Mouse (Mus musculus): ENCODE data around the gene Cryaa. TPM values are rescaled to one million over a fixed set of nuclear protein-coding genes. Genes with fewer than 3 reads are reported as not detected.

Cryaa gene
- total and polyA plus RNA-seq, 2 experiments from 2014 or later: 0.52 to 1.2 TPM

- no peak overlapping the region for H3K4me3 ChIP-seq (ENCODE audit: low read length)
- TF ChIP-seq CTCF (IDR thresholded peaks at IDR 0.05; ENCODE audit: low read depth): no peak
- no peak for DNase-seq (ENCODE audit: low spot score)
- ATAC-seq: no peak
- 63% methylated on average over 8 of the region's 8 CpGs for WGBS
- H3K9me3 ChIP-seq (ENCODE audit: low read length): no peaks in the 10 kb centered on the region
- H3K4me2 ChIP-seq (ENCODE audit: low read depth, low read length): no peak overlapping the region
- H3K27ac ChIP-seq: no peak overlapping the region
- H3K27me3 ChIP-seq (ENCODE audit: insufficient read depth, low read length): no peaks in the 10 kb centered on the region
- H3K4me1 ChIP-seq (ENCODE audit: insufficient read depth, low read length): no peaks in the 10 kb centered on the region
- H3K36me3 ChIP-seq (ENCODE audit: insufficient read depth, low read length): no peaks in the 10 kb centered on the region
- H3K9ac ChIP-seq (replicated peaks; ENCODE audit: low read length): no peak overlapping the region
Observed at GRCm38 (mm10) chr17:31671698-31672097, 5.9 kb upstream of the Cryaa start.

- no peaks in the 10 kb centered on the region for H3K4me1 ChIP-seq (ENCODE audit: insufficient read depth, low read length)
- ATAC-seq (no peak), DNase-seq (ENCODE audit: low spot score) (no peak)
- H3K9me3 ChIP-seq (ENCODE audit: low read length): no peaks in the 10 kb centered on the region
- no peak overlapping the region for H3K4me3 ChIP-seq (ENCODE audit: low read length)
- H3K4me2 ChIP-seq (ENCODE audit: low read depth, low read length): no peak overlapping the region
- no peaks in the 10 kb centered on the region for H3K27me3 ChIP-seq (ENCODE audit: insufficient read depth, low read length)
- H3K36me3 ChIP-seq (ENCODE audit: insufficient read depth, low read length): no peaks in the 10 kb centered on the region
- no peak overlapping the region for H3K9ac ChIP-seq (replicated peaks; ENCODE audit: low read length)
- H3K27ac ChIP-seq: no peak overlapping the region
- 90% methylated on average over 12 of the region's 12 CpGs for whole genome bisulfite sequencing
- TF ChIP-seq CTCF (IDR thresholded peaks at IDR 0.05; ENCODE audit: low read depth): no peak
Observed at GRCm38 (mm10) chr17:31672279-31672678, 5.3 kb upstream of the Cryaa start.

- 71% methylated on average over 1 of the region's 1 CpGs for WGBS
- Histone ChIP-seq H3K9me3 (ENCODE audit: low read length) (no peaks in the 10 kb centered on the region), H3K4me2 (ENCODE audit: low read depth, low read length) (no peak overlapping the region), H3K9ac (replicated peaks; ENCODE audit: low read length) (no peak overlapping the region), H3K4me1 (ENCODE audit: insufficient read depth, low read length) (no peaks in the 10 kb centered on the region), H3K4me3 (ENCODE audit: low read length) (no peak overlapping the region), H3K27me3 (ENCODE audit: insufficient read depth, low read length) (no peaks in the 10 kb centered on the region), H3K36me3 (ENCODE audit: insufficient read depth, low read length) (no peaks in the 10 kb centered on the region), H3K27ac (no peak overlapping the region)
- no peak for TF ChIP-seq CTCF (IDR thresholded peaks at IDR 0.05; ENCODE audit: low read depth)
- DNase-seq (ENCODE audit: low spot score) (no peak), ATAC-seq (peak; percentile 50; the same call in 1 of the 2 replicates)
Observed at GRCm38 (mm10) chr17:31674426-31674825, 3.2 kb upstream of the Cryaa start.

GRCm38 (mm10) chr17:31680450-31680849, 2.8 kb downstream of the Cryaa start:
- Histone ChIP-seq H3K9ac (replicated peaks; ENCODE audit: low read length) (no peak overlapping the region), H3K4me1 (ENCODE audit: insufficient read depth, low read length) (no peaks in the 10 kb centered on the region), H3K4me3 (ENCODE audit: low read length) (no peak overlapping the region), H3K27ac (no peak overlapping the region), H3K4me2 (ENCODE audit: low read depth, low read length) (no peak overlapping the region), H3K27me3 (ENCODE audit: insufficient read depth, low read length) (0 out of 2 replicates have a peak, but pooled peaks cover 3% of the 10 kb centered on the region), H3K9me3 (ENCODE audit: low read length) (no peaks in the 10 kb centered on the region), H3K36me3 (ENCODE audit: insufficient read depth, low read length) (no peaks in the 10 kb centered on the region)
- TF ChIP-seq CTCF (IDR thresholded peaks at IDR 0.05; ENCODE audit: low read depth): no peak
- DNase-seq (ENCODE audit: low spot score) (no peak), ATAC-seq (no peak)
- 73% methylated on average over 2 of the region's 2 CpGs for WGBS

GRCm38 (mm10) chr17:31685514-31686224, 8.1 kb downstream of the Cryaa start:
- peak overlapping the region; percentile 72 for H3K27ac ChIP-seq
- H3K4me3 ChIP-seq (ENCODE audit: low read length): no peak overlapping the region
- H3K4me2 ChIP-seq (ENCODE audit: low read depth, low read length): peak overlapping the region; percentile 27; the same call in 1 of the 2 replicates
- 0 out of 2 replicates have a peak, but pooled peaks cover 3% of the 10 kb centered on the region for H3K27me3 ChIP-seq (ENCODE audit: insufficient read depth, low read length)
- WGBS: 9% methylated on average over 17 of the region's 17 CpGs
- no peaks in the 10 kb centered on the region for H3K9me3 ChIP-seq (ENCODE audit: low read length)
- H3K4me1 ChIP-seq (ENCODE audit: insufficient read depth, low read length): peaks cover 10% of the 10 kb centered on the region; the same call in 1 of the 2 replicates
- H3K9ac ChIP-seq (replicated peaks; ENCODE audit: low read length): peak overlapping the region; percentile 28; the same call in 1 of the 2 replicates
- peak; percentile 98 for TF ChIP-seq CTCF (IDR thresholded peaks at IDR 0.05; ENCODE audit: low read depth)
- peak; percentile 84 for ATAC-seq
- DNase-seq (ENCODE audit: low spot score): peak; percentile 94
- H3K36me3 ChIP-seq (ENCODE audit: insufficient read depth, low read length): no peaks in the 10 kb centered on the region

- 24% methylated on average over 3 of the region's 3 CpGs for WGBS
- DNase-seq (ENCODE audit: low spot score) (peak; percentile 25), ATAC-seq (0 out of 2 replicates have a peak, but pooled peaks have one; percentile 22)
- 0 out of 2 replicates have a peak, but pooled peaks cover 3% of the 10 kb centered on the region for H3K27me3 ChIP-seq (ENCODE audit: insufficient read depth, low read length)
- peak overlapping the region; percentile 28; the same call in 1 of the 2 replicates for H3K9ac ChIP-seq (replicated peaks; ENCODE audit: low read length)
- peaks cover 10% of the 10 kb centered on the region; the same call in 1 of the 2 replicates for H3K4me1 ChIP-seq (ENCODE audit: insufficient read depth, low read length)
- H3K9me3 ChIP-seq (ENCODE audit: low read length): no peaks in the 10 kb centered on the region
- no peak overlapping the region for H3K4me3 ChIP-seq (ENCODE audit: low read length)
- H3K4me2 ChIP-seq (ENCODE audit: low read depth, low read length): no peak overlapping the region
- H3K27ac ChIP-seq: peak overlapping the region; percentile 72; the same call in 1 of the 2 replicates
- TF ChIP-seq CTCF (IDR thresholded peaks at IDR 0.05; ENCODE audit: low read depth): no peak
- no peaks in the 10 kb centered on the region for H3K36me3 ChIP-seq (ENCODE audit: insufficient read depth, low read length)
Observed at GRCm38 (mm10) chr17:31686225-31686564, 8.6 kb downstream of the Cryaa start.

GRCm38 (mm10) chr17:31688112-31688511, 10.5 kb downstream of the Cryaa start:
- no peak for DNase-seq (ENCODE audit: low spot score)
- 74% methylated on average over 9 of the region's 9 CpGs for WGBS
- Histone ChIP-seq H3K4me2 (ENCODE audit: low read depth, low read length) (no peak overlapping the region), H3K27me3 (ENCODE audit: insufficient read depth, low read length) (0 out of 2 replicates have a peak, but pooled peaks cover 8% of the 10 kb centered on the region), H3K4me1 (ENCODE audit: insufficient read depth, low read length) (peaks cover 10% of the 10 kb centered on the region; the same call in 1 of the 2 replicates), H3K9ac (replicated peaks; ENCODE audit: low read length) (no peak overlapping the region), H3K4me3 (ENCODE audit: low read length) (no peak overlapping the region), H3K9me3 (ENCODE audit: low read length) (no peaks in the 10 kb centered on the region), H3K36me3 (ENCODE audit: insufficient read depth, low read length) (no peaks in the 10 kb centered on the region), H3K27ac (no peak overlapping the region)
- TF ChIP-seq CTCF (IDR thresholded peaks at IDR 0.05; ENCODE audit: low read depth): no peak
- ATAC-seq: no peak
